Comparison of ENCODE assay signal across 21 mouse cellular contexts in the genomic region with DNA sequence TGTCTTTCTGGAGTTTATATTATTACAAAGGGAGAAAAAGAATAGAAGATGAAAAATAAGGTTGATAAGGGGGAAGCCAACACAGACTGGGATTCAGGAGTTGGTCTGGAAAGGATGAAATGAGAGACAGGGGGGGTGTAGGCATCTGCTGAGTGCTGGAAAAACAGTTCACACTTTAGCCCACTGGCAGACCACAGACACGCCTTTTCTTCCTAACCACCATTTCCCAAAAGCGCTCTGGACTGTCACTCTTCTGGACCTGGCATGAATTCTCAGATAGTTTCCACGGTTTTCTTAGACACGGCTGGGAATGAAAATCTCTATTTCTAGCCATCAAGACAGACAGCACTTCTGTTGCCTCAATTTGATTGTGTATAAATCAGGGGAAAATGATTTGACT.
DNase-seq lines count a peak whose midpoint lies in the region; ATAC-seq lines count a peak whose summit lies in the region.
"Had no signal": no experiment of that assay in that cellular context is flagged by ENCODE, and none has a peak within 500 bp of the region (broad histone marks: within the 10 kb centered on the region; RNA-seq: fewer than 3 reads in every experiment).

No protein-coding gene starts in this region.

- no peak overlapping the region for H3K4me3 ChIP-seq in midbrain, embryonic 11.5 days (ENCODE audit: low read depth, low read length)
- H3K4me3 ChIP-seq in midbrain, embryonic 10.5 days = no peak overlapping the region
- H3K4me3 ChIP-seq: embryonic facial prominence, embryonic 13.5 days; forebrain, embryonic 12.5 days; heart, embryonic 12.5 days; hindbrain, embryonic 15.5 days had no signal

- H3K36me3 ChIP-seq in midbrain, embryonic 11.5 days (ENCODE audit: control insufficient read depth, insufficient read depth, low read length) = no peaks in the 10 kb centered on the region
- no peaks in the 10 kb centered on the region for H3K36me3 ChIP-seq in midbrain, embryonic 10.5 days
- H3K36me3 ChIP-seq: embryonic facial prominence, embryonic 13.5 days; forebrain, embryonic 12.5 days; heart, embryonic 12.5 days; hindbrain, embryonic 15.5 days had no signal

- H3K27ac ChIP-seq in midbrain, embryonic 11.5 days (ENCODE audit: low read depth, low read length) = no peak overlapping the region
- no peak overlapping the region for H3K27ac ChIP-seq in midbrain, embryonic 10.5 days (replicated peaks)
- H3K27ac ChIP-seq: embryonic facial prominence, embryonic 13.5 days; forebrain, embryonic 12.5 days; hindbrain, embryonic 15.5 days had no signal

- H3K9ac ChIP-seq in midbrain, embryonic 11.5 days (ENCODE audit: low read length) = no peak overlapping the region
- H3K9ac ChIP-seq: embryonic facial prominence, embryonic 13.5 days; forebrain, embryonic 12.5 days; heart, embryonic 12.5 days; hindbrain, embryonic 15.5 days had no signal

- WGBS in midbrain, embryonic 11.5 days = 96% methylated on average over 4 of the region's 4 CpGs
- 93% methylated on average over 4 of the region's 4 CpGs for WGBS in midbrain, embryonic 10.5 days

- no peaks in the 10 kb centered on the region; the same call in 1 of the 2 replicates for H3K9me3 ChIP-seq in midbrain, embryonic 11.5 days (ENCODE audit: control insufficient read depth, low read length)
- no peaks in the 10 kb centered on the region for H3K9me3 ChIP-seq in midbrain, embryonic 10.5 days (replicated peaks)
- H3K9me3 ChIP-seq: embryonic facial prominence, embryonic 13.5 days; forebrain, embryonic 12.5 days; hindbrain, embryonic 15.5 days had no signal

- H3K4me1 ChIP-seq in midbrain, embryonic 11.5 days (ENCODE audit: control insufficient read depth, insufficient read depth, low read length) = no peaks in the 10 kb centered on the region
- H3K4me1 ChIP-seq in midbrain, embryonic 10.5 days = 0 out of 2 replicates have a peak, but pooled peaks cover 4% of the 10 kb centered on the region
- H3K4me1 ChIP-seq: forebrain, embryonic 12.5 days; hindbrain, embryonic 15.5 days had no signal

- H3K27me3 ChIP-seq in midbrain, embryonic 11.5 days (ENCODE audit: control insufficient read depth, insufficient read depth, low read length) = no peaks in the 10 kb centered on the region
- H3K27me3 ChIP-seq in midbrain, embryonic 10.5 days (ENCODE audit: low read depth, poor library complexity, severe bottlenecking) = no peaks in the 10 kb centered on the region
- H3K27me3 ChIP-seq: CH12.LX; embryonic facial prominence, embryonic 13.5 days; forebrain, embryonic 12.5 days; heart, embryonic 12.5 days; hindbrain, embryonic 15.5 days; Patski had no signal

- ATAC-seq in midbrain, embryonic 11.5 days (ENCODE audit: low FRiP score) = no peak
- ATAC-seq: activated CD4-positive, CD25-positive, alpha-beta regulatory T cell, adult 4 months; forebrain, embryonic 16.5 days; Patski had no signal

- no peak overlapping the region for H3K4me2 ChIP-seq in midbrain, embryonic 11.5 days
- H3K4me2 ChIP-seq: embryonic facial prominence, embryonic 13.5 days; forebrain, embryonic 12.5 days; heart, embryonic 12.5 days; hindbrain, embryonic 15.5 days had no signal

- intact Hi-C loops in heart, postnatal 10 days (cut with DNase I) = loop anchor here (5.0 kb wide), 1 partner anchor 66 kb away; no protein-coding TSS in a partner anchor
- intact Hi-C loops in left cerebral cortex, postnatal 14 days (cut with DNase I) = no loop called here

- peak; percentile 17 for DNase-seq in heart, adult 11 months
- DNase-seq in heart, postnatal 10 days = no peak
- DNase-seq in midbrain, embryonic 11.5 days (ENCODE audit: low spot score, missing footprints) = peak; percentile 47
- DNase-seq in midbrain, embryonic 10.5 days (ENCODE audit: low spot score) = no peak
- peak; percentile 11 to 12 for DNase-seq in left cerebral cortex, postnatal 14 days (ENCODE audit: low spot score in 2 of 2)
- peak; percentile 17 for DNase-seq in telencephalon, adult 2 months (ENCODE audit: low read depth, low spot score)
- no peak for DNase-seq in layer of hippocampus, postnatal 10 days (ENCODE audit: low spot score in 2 of 2)
- DNase-seq: adrenal gland, postnatal 14 days; cerebellum, adult 18-20 months; cerebellum, adult 9-11 months; cerebellum, postnatal 36 days; gastrocnemius, postnatal 14 days; heart, postnatal 36 days had no signal

Comparison
In these comparisons a context has a peak if more than half of its experiments do, and no peak if none do; other contexts are left out.
1. DNase-seq: peak in heart, adult 11 months (single experiment), midbrain, embryonic 11.5 days (single experiment), left cerebral cortex, postnatal 14 days (2 of 2) and telencephalon, adult 2 months (single experiment); none in heart, postnatal 10 days (0 of 2), midbrain, embryonic 10.5 days (single experiment) and layer of hippocampus, postnatal 10 days (0 of 2).